Mouse (Mus musculus): ENCODE results near the gene Rph3al.

GRCm38 (mm10) chr11:75794602-75795320, 143.5 kb downstream of the Rph3al start:
- no peak for TF ChIP-seq GATA1 (IDR thresholded peaks at IDR 0.05; ENCODE audit: low read length)
- no peak for TF ChIP-seq TAL1 (IDR thresholded peaks at IDR 0.05; ENCODE audit: low read length)
